Mouse (Mus musculus): Measurements from ENCODE around the gene Art5.

- no peak for TF ChIP-seq CTCF (IDR thresholded peaks at IDR 0.05; ENCODE audit: borderline replicate concordance, control insufficient read depth, extremely low read depth, insufficient read depth, low read length, poor library complexity)
- TF ChIP-seq POLR2A (IDR thresholded peaks at IDR 0.05; ENCODE audit: control insufficient read depth, extremely low read depth, insufficient read depth, low read length, poor library complexity) = no peak
Observed at GRCm38 (mm10) chr7:102100868-102101267, 8.4 kb downstream of the Art5 start.

Data from thymus, adult 2 months (tissue).